Mouse (Mus musculus) heart, adult 11 months (tissue): ENCODE results near the gene Snx1.

Experiments
- DNase-seq: peaks from one replicate; pipeline ENCODE4 v3.0.0; 2022

Gene Snx1

DNA sequence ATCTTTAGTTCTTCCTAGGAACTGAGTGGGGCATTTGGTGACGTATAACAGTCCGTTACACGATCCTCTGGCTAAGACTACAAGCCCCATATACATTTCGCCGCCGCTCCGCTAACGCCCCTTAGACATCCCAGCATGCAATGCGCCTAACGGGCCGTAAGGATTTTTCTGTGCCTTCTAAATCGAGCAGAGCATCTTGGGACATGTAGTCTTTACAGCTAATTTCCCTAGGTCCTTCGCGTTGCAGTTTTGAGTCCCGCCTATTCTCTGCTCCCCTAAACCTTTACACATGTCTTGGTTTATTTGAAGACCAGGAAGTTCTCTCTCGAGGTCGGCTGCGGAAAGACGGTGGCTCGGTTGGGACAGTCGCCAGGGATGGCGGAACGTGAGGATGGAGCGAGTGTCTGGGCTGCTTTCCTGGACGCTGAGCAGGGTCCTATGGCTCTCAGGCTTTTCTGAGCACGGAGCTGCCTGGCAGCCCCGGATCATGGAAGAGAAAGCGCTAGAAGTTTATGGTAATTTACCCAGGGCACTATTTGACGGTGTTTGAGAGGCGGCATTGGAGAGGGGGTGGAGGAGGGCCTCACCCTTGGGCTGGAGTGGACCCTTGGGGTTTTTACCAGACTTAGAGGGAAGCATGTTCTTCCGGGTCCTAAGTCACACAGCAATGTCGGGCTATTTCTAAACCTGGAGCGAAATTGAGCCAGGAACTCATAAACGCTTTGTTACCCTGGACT lies at the start of gene Snx1, which contains the start of gene Ciao2a:
Gene Snx1 (minus strand): TSS at position 132 of the 737 bp plus-strand sequence.
Gene Ciao2a (plus strand): TSS at position 156 of the 737 bp plus-strand sequence.
- peak; percentile 99 for DNase-seq

- DNase-seq: no peak
Measured at GRCm38 (mm10) chr9:66174985-66175384, 48.6 kb upstream of the Snx1 start.

DNA sequence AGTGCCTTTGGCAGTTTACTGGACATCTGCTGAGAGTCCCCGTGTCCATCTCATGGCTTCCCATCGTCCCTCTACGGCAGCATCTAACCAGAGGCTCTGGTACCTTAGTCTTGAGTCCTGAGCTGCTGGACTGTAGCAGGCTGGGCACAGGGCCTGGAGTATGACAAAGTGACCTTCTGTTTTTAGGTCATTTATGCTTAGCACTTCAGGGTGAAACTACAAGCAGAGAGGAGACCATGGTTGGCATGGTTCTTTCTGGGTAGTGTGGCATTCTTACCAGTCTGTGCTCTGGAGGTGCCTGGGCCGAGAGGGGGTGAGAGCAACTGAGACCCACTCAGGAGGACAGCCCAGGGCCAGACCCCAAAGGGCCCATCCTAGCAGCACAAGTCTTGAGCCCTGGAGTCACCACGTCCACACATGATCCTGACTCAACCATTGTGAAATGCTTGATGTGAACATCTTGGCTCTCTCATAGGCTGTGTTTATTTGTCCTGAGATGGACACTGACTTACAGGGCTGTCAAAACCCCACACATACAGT lies 47.0 kb upstream of the Snx1 start:
- no peak for DNase-seq

GRCm38 (mm10) chr9:66171275-66171921 lies 45.0 kb upstream of the Snx1 start:
- no peak for DNase-seq

DNA sequence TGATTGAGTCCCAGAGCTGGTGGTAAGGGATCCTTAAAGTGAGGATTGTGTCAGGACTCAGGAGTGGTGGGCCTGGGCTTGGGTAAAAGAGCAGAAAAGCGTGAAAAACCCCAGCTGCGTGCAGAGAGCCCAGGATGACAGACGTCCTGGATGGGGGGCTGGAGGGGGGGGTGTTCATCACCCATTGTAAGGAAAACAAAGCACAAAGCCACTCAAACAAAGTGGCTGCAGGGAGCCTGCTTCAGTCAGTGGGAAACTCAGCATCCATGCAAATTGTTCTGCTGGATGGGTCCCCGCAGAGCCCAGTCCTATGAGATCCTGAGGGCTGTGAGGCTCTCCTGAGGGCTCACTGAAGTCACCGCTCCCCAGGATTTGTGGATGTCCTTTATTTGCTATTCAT lies 44.1 kb upstream of the Snx1 start:
- no peak for DNase-seq

GRCm38 (mm10) chr9:66168233-66168632 lies 41.8 kb upstream of the Snx1 start:
- no peak for DNase-seq

- DNase-seq: no peak
Measured at GRCm38 (mm10) chr9:66167222-66167621, 40.8 kb upstream of the Snx1 start.

DNA sequence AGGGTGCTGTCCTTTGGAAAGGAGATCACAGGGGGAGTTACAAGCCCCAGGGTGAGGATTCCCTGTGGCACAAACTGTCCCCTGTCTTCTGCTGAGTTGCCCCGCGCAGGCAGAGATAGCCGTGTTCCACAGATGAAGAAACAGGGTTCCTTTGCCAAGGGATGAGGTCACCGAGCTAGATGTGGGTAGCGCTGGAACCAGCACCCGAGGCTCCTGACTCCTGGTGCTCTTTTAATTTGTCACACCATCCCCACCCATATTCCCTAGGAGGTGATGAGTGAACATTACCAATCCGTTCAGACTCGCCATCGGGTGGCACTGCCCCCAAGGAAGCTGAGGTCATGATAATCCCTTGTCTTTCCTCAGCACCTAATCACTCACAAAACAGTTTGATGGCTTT lies 36.6 kb upstream of the Snx1 start:
- peak; percentile 96 for DNase-seq

DNA sequence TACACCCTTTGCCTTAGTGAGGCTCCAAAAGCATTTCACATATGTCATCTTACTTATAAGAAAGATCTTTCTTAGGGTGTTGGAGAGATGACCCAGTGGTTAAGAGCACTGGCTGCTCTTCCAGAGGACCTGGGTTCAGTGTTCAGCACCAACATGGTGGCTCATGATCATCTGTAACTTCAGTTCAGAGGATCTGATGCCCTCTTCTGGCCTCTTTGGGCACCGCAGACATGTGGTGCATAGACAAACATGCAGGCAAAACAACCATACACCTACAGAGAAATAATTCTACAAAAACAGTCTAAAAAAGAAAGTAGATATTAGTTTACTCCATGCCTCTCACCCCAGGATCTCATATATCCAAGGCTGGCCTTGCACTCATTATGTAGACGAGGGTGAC lies 33.8 kb upstream of the Snx1 start:
- no peak for DNase-seq

DNA sequence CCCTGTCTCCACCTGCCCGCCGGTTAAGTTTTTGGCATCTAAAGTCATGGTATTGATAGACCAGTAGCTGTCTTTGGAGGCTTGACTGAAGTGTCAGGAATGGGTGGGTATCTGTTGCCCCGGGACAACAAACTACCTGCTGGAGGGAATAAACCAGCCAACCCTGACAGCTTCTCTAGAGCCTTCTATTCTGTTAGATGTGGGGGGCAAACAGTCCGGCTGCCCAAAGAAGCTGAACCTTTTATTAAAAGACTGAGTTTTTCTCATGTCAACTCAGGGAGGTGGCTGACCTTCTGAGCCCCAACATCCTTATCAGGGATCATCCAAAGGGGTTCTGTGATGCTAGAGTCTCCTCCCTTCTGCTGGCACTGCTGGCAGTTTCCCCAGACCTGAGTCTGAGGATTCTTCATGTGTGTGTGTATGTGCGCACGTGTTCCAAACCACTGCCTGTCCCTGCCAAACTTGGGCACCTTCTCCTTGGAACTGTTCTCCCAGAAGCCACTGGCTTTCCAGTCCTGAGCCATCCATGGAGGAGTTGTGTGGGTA lies 32.6 kb upstream of the Snx1 start:
- peak; percentile 83 for DNase-seq

GRCm38 (mm10) chr9:66157958-66158830 lies 31.8 kb upstream of the Snx1 start, which contains the start of gene Dapk2:
Dapk2 (plus strand) TSS chr9:66158223.
- peak; percentile 98 for DNase-seq

GRCm38 (mm10) chr9:66155534-66155933 lies 29.1 kb upstream of the Snx1 start:
- DNase-seq: no peak

DNA sequence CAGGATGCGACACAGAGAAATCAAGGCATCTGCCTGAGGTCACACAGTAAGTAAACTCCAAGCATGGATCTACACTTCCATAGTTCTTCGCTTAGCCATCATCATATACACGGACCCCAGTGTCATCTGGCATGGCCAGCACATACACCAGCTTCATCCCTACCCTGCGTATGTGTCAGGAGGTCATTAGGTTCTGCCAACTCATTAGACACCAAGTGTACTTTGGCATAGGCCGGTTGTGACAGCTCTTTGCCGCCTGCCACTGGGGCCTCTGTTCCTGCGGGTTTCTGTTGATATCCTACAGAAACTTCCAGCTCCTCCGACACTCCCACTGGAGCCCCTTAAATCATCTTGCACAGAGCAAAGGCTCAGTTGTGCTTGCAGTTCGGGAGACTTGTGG lies 27.6 kb upstream of the Snx1 start:
- no peak for DNase-seq

GRCm38 (mm10) chr9:66153594-66153993 lies 27.2 kb upstream of the Snx1 start:
- no peak for DNase-seq

- DNase-seq: peak; percentile 93
Measured at GRCm38 (mm10) chr9:66152011-66152410, 25.6 kb upstream of the Snx1 start.

GRCm38 (mm10) chr9:66146141-66146540 lies 19.8 kb upstream of the Snx1 start:
- DNase-seq: no peak

- DNase-seq: peak; percentile 87
Measured at GRCm38 (mm10) chr9:66144248-66144647, 17.9 kb upstream of the Snx1 start.

DNA sequence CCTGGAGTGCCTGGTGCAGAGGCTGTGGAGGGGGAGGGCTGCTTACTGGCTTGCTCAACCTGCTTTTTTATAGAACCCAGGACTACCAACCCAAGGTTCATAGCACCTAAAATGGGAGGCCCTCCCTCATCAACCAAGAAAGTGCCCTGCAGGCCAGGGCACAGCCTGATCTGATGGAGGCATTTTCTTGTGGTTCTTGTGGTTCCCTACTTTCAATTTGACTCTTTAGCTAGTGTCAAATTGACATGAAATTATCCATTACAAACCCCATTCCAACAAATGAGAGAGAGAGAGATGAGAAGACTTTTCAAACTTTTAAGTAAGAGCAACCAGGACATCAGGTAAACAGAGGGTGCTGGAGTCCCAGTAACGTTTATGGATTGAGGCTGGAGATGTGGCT lies 15.9 kb upstream of the Snx1 start:
- DNase-seq: no peak

DNA sequence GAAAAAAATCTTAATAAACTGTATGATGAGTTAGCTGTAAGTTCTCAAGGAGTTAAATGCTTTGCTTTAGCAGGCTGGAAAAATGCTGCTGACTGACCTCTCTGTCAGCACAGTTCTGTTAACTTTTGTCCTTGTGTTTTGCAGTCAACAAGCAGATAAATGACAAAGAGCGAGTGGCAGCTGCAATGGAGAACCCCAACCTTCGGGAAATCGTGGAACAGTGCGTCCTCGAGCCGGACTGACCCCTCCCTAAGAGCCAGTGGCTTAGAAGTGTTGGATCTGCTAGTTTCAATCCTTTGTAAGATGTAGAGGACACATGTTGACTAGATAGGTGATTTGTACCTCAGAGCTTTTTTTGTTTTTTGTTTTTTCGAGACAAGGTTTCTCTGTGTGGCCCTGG lies 11.8 kb upstream of the Snx1 start:
- peak; percentile 81 for DNase-seq

DNA sequence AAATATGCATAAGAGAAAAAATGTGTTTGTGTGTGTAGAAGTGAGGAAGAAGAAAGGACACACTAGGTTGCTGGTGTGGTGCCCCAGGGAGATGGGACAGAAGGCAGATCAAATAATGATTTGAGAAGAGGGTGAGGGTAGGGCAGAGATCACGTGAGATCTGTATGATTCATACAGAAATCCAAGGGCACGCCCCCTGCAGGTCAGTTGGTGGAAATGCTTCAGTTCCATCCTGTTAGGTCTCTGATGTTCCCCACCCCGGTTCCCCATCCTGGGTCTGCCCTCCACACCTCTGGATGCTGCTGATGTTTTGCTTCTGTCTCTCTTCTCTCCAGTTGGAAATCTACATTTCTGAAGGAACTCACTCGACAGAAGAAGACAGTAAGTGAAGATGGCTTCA lies 9.6 kb upstream of the Snx1 start:
- no peak for DNase-seq

DNA sequence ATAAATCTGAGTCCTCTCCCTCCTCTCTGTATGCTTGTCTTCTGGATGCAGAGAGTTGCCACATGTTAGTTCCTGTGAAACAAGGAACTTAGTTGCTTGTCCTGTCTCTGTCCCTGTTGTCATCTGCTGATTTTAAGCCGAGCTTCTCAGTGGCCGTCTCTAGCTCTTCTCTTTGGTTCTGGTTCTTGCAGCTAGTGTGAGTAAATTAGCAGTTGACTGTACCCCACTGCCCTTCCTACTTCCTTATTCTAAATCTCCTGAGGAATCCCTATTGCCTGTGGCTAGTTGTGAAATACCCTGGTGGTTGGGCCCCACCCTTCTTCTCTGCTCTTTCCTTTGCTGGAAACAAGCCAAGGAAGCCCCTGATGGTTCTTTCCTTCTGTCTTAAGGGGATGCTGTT lies 5.1 kb upstream of the Snx1 start:
- DNase-seq: peak; percentile 96

DNA sequence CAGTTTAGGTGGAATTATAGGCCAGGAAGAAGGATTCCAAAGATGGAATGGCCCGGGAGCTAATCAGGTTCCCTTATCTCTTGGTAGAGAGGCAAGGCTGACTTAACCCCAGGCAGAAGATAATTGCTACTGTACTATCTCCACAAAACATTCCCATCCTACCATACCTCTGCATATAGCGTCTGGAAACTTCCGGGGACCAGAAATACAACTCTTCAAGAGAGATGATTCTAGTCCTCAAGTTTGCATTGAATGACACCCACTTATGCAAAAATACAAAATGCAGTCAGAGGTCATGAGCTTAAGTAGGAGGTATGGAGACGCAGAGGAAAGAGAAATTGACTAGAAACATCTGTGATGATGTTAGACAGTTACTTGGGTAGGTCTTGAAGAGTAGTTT lies 1.5 kb upstream of the Snx1 start:
- peak; percentile 84 for DNase-seq

- DNase-seq: no peak
Measured at GRCm38 (mm10) chr9:66127193-66127546, 783 bp upstream of the Snx1 start.
